Mouse (Mus musculus): ENCODE results near the gene Gm21409.
"Not testable (repeated sequence)": the region's sequence is repeated elsewhere in the genome, so short reads cannot be mapped to it uniquely, and the experiment has no call there.

The Gm21409 gene

GRCm38 (mm10) chrY:84746385-84746784 lies at the start of gene Gm21409:
TSS of gene Gm21409 (plus strand) at chrY:84746685.
- DNase-seq = not testable (repeated sequence)
